Mouse (Mus musculus) naive thymus-derived CD4-positive, alpha-beta T cell, adult 2 months (primary cell): ENCODE data around the gene Bcl2l10.

Source experiments
- DNase-seq: peaks from one replicate; pipeline ENCODE4 v3.0.0-alpha.2; 2011; ENCODE audit warnings: low read depth

The Bcl2l10 gene

DNA sequence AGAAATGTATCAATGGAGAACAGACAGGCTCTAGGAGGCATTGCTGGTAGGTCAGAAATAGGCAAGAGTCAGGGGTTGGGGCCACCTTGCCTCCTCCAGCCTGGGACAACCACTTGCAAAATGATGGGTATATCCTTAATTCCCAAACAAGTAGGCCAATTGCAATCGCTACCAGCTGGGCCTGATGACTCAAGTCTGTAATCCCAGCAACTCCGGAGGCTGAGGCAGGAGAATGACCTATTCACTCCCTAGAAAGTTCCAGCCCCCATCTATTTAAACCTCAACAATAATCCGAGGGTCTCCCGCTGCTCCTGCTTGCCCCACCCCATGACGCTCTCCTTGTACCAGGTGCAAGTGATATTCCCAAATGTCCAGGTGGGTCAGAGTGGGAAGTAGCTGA, at the start of gene Bcl2l10:
Gene Bcl2l10, plus strand, starts transcription at position 301 of the 400 bp plus-strand sequence.
- DNase-seq: no peak

DNA sequence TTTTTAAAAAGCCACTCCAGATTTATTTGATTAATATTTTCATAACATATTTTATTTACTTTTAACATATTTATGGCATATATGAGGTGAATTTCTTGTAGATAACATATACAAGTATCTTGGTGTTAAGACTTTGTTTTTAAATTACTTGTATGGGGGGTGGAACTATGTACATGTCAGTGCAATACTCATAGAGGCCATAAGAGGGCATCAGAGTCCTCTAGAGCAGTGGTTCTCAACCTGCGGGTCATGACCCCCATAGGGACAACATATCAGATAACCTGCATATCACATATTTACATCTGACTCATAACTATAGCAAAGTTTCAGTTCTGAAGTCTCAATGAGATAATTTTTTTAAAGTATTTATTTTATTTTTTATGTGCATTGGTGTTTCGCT, 48.2 kb upstream of the Bcl2l10 start:
- DNase-seq: peak; percentile 59

DNA sequence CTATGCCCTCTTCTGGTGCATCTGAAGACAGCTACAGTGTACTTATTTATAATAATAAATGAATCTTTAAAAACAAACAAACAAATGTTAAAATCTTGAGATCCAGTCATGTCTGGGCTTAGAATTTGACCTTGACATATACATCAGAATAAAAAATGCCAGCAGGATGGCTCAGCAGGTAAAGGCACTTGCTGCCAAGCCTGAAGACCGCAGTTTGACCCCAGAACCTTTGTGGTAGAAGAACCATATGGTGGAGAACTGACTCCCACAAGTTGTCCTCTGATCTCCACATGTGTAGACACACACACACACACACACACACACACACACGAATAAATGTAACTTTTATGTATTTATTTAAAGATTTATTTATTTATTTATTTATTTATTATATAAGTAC, 44.5 kb upstream of the Bcl2l10 start:
- DNase-seq: no peak

DNA sequence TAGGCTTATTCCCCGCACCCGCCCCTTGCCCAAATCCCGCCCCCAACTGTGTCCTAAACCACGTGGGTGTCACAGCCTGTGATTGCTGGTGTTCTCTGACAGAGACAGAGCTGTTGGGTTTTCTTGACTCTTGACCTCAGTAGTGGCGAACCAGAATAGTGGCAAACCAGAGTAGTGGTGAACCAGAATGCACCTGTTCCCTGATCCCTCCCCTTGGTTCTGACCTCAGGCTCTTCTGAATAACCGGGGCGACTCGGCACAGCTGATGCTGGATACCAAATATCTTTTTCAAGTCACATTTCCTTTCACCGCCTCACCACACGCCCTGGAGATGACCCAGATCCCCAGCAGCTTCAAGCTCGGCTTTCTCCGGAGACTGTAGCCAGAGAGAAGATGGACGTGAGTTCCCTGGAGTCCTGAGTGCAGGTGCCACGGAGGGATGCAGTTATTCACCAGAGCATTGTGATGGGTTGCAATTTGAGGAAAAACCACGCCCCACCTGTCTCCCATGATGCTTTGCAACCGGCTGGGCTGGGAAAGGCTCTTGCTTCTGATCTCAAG, 43.8 kb upstream of the Bcl2l10 start:
- DNase-seq: no peak

DNA sequence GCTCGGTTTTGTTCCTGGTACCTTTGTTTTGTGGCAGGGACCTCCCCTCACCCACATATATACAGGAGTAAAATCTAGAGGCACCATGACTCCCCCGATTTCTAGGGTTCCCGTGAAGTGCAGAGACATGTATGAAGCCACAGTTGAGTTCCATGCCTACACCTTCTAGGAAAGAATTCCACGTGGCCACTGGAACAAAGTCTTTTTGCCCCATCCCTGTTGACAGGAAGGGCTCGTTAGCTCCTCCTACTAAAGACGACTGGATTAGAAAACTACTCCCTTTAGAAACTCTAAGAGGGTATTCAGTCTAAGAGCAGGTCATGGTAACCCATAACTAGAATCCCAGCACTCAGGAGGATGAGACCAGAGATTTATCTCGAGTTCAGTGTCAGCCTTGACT, 43.3 kb upstream of the Bcl2l10 start:
- DNase-seq: no peak

DNA sequence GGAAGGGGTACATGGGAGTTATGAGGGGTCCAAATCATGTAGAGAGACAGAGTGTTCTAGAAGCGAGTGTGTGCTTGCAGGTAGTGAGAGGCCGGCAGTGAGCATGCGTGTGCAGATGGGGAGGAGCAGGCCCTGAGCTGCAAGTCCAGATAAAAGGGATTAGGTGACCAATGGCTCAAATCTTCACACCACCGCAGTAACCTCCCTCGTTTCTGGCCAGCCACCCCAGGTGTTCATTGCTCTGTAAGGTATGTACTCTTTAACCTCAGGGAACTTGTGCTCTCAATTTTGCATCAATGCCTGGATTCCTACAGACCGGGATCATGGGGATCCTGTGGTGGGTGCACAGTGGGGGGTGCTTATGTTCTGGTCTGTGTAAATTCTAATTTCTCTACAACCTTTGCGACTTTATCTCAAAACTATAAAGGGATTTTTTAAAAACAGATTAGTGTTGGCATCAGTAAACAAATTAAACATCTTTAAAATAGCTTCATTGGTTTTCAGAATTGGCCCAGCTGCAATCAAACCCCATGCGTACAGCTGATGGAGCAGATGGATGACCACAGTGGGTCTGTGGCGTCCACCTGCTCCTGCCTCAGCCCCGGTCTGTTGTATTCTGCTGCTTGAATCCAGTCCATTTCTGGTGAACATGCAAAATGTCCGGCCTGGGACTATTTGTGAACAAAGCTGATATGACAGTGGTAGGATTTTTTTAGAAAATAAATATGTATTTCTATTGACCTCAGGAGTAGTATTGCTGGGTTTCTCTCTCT, 41.2 kb upstream of the Bcl2l10 start, which contains the start of gene Gnb5:
Gene Gnb5, plus strand, starts transcription at position 163 of the 773 bp plus-strand sequence.
- DNase-seq: no peak

DNA sequence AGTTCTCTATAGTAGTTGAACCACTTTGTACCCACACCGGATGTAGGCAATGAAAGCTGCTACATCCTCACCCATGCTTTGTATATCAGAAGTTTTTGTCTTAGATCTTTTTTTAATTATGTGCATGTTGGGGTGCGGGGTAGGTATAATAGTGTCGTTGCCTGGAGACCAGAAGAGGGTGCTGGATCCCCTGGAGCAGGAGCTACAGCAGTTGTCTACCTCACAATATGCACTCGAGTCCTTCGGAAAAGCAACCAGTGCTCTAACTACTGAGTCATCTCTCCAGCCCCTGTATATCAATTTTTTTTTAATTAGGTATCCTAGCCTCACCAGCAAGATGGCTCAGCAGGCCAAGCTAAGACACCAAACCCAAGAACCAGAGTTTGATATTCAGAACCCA, 40.5 kb upstream of the Bcl2l10 start:
- DNase-seq: no peak

DNA sequence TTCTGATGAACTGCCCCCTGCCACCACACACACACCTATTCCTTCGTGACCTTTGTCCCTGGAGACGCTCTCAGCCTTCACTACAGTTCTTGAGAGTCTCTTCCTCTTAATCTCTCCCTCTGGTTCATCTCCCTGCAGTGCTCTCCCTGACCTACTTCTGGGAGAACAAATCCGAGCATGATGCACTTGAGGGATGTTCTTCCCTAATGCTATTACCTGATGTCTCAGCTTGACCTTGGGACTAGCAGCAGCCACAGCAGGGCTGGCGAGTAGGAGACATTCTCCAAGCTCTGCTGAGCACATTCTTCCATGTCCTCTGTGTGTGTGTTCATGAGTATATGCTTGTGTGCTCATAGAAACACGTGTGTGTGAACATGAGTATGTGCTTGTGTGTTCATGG, 38.9 kb upstream of the Bcl2l10 start:
- DNase-seq: no peak

DNA sequence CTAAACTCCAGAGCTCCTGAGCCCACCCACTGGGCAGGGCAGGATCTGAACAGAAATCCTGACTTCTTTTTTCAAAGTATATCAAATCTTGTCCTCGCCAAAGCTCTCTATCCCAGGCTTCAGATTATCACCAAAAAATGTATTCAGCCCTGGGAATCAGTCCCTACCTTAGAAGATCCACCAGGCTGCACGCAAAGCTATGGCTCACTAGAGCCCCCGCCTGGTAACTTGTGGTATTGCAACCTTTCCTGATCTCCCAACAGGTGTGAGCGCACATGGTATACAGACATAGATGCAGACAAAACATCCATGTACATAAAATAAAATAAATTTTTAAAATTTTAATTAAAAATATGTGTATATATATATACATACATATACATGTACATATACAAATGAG, 35.5 kb upstream of the Bcl2l10 start:
- peak; percentile 84 for DNase-seq

DNA sequence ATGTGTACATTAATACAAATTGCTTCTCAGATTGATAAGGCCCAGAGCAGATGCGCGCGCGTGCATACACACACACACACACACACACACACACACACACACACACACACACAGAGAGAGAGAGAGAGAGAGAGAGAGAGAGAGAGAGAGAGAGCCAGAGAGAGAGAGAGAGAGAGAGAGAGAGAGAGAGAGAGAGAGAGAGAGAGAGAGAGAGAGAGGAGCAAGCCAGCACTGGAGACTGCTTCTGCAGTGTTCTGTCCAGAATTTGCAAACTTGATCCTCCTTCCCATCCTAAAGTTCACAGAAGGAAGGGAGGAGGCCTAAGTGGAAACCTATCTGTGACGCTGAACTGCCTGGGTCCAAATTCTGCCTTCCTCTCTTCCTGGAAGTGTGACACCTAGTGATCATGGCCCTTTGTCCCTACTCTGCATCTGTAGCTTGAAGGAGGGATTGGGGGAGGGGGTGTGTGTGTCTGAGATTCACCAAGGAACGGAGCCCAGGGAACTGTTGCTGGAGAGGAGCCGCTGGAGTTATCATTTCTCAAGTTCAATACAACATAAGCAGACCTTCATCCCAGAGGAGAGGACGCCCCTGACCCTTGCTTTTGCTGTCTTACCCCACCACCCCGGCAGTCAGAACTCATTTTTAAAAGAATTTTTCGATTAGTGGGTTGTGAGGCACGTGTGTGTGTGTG, 34.3 kb upstream of the Bcl2l10 start:
- peak; percentile 40 for DNase-seq

DNA sequence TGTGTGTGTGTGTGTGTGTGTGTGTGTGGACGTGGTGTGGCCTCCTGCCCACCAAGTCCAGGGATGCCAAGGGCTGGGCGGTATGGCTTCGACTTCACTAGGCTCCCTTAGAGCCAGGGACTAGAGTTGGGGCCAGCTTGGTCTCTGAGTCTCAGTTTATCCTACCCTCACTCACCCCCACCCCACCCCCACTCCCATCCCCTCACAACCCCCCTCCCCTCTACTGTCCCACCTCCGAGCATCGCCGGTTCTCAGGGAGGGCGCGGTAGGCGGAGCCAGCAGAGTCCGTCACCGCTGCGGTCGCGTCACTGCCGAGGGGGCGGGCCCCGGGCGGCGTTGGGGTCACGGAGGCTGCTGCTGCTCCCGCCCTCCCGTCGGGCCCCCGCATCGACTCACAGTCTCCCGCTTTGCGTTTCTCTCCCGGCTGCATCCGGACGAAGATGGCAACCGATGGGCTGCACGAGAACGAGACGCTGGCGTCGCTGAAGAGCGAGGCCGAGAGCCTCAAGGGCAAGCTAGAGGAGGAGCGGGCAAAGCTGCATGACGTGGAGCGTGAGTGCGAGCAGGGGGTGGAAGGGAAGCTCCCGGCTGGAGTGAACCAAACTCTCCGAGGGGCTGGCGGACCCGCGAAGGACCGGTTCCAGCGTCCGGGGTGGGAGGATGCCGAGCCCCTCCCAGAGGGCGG, 33.6 kb upstream of the Bcl2l10 start:
- DNase-seq: peak; percentile 81

DNA sequence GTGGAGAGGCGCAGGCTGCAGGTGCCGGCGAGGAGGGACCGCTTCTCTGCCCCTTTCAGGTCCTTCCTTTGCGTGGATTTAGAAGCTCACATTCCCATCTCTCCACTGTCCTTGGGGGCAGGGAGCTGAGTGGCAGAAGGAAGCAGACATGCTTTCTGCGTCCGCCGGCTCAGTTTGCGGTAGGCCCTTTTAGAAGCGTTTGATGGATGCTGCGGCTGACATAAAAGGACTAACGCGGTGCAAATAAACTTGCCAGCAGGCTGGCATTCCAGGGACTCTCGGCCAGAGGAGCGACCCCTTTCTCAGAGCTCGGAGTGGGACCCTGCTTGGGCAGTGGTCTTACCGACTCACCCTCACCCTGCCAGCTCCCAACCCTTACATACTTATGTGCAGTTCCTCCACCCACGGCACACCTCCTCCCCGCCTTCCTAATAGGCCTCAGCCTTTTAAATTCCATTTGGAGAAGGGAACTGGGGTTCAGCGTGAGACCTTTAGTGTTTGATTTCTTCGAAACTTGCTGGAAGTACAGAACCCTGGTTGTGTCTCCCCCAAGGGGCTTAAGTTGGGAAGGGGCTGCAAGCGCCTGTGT, 32.9 kb upstream of the Bcl2l10 start:
- DNase-seq: no peak

DNA sequence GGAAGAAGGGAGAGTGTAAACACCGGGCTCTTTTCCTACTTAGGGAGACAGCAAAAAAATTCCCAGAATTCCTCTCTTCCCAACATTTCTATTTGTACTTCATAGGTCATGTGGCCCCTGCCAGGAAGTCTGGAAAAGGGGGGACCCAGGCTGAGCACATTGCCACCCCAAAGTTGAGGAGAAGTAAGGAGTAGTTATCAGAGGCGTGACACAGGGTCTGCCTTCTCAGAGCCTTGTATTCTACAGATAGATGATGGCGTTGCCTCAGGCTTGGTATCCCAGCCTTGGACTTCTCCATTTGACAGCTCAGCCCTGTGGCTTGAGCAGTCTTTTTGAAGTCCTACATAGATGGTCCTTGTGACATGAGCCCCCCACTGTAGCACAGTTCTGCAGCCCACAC, 32.3 kb upstream of the Bcl2l10 start:
- DNase-seq: no peak

DNA sequence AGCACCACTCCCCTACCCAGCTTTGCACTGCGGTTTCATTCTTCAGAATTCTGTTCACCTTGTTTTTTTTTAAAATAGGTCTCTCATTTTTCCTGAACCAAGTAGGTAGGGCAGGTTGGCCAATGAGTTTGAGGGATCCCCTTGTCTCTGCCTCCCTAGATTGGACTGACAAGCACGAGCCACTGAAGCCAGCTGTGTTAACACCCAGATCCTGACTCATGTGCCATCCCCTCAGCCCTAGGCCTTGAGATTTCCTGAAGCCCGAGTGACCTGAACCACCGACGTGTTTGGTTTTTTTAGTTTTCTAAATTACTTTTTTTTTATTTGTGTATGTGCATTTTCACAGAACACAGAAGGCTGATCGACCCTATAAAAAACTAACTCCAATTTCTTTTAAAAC, 30.8 kb upstream of the Bcl2l10 start:
- no peak for DNase-seq

DNA sequence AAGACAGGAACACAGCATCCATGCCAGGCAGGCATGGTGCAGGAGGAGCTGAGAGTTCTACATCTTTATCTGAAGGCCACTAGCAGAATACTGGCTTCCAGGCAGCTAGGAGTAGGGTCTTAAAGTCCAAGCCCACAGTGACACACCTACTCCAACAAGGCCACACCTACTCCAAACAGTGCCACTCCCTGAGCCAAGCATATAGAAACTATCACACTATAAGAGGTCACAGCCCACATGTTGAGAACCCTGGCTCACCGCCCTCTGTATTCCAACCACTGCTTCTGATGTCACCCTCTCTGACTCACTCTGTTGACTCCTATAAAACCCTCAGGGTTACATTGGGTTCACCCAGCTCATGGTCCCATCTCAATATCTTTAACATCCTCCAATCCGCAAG, 29.4 kb upstream of the Bcl2l10 start:
- DNase-seq: no peak

DNA sequence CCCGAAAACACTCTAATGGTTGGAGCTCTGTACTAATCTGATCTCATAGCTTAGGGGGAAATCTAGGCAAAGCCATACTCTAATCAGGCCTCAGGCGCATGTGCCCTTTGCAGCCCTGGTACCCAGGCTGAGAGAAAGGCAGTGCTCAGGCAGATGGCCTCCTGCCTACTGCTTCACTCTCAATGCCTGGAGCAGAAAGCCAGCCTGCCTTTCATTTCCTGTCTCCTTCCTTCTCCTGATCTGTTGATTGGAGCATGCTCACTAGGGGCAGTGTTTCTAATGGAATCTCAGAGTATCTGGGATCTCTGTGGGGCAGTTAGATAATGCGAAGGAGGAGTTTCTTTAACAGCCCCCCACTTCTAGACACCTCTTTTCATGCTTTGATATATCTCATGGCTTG, 28.2 kb upstream of the Bcl2l10 start:
- no peak for DNase-seq

DNA sequence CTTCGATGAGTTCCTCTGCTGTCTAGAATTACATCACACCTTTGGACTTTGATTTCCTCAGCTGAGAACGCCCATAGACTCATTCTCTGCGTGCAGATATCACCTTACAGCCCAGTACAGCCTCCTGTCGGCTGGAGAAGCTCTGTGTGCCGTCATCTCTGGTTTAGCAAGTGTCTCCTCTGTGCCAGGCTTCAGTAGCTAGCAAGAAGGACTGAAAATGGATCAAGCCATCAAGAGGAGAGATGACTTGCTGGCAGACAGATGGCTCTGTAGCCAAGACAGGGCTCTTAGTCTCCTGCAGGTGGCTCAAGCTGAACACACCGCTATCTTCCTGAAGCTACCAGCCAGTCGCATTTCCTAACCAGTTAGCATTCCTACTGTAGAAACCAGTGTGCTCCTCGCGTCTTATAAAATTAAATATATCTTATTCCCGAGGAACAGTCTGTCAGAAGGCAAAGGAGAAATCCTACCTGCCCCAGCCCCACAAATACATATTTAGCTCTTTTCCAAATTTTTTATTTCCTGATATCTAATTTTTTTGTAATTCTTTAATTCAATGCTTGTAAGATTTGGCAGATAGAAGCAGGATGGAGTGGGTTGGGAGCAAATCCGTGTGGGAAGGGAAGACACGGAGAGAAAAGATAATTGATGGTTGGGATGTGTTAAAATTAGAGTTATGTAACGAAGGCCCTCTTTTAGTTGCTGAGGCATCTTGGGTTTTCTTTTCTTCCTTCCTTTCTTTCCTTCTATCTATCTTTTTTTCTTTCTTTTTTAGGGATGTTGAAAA, 25.3 kb upstream of the Bcl2l10 start:
- no peak for DNase-seq

DNA sequence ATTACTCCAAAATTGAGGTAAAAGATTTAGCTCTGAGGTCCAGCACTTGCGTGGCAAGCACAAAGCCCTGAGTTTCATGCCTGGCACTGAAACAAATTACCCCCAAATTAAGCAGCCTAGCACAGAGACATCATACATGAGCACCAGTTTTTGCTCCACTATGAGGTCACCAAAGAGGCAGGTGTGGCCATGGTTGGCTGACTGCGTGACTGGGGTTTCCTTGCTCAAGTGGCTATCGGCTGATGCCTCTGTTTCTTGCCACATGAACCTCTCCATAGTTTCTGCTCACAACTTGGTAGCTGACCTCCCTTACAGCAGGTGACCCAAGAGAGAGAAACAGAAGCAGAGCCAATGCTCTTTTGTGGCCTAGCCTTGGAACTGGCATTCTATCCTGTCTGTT, 19.5 kb upstream of the Bcl2l10 start:
- DNase-seq: no peak

DNA sequence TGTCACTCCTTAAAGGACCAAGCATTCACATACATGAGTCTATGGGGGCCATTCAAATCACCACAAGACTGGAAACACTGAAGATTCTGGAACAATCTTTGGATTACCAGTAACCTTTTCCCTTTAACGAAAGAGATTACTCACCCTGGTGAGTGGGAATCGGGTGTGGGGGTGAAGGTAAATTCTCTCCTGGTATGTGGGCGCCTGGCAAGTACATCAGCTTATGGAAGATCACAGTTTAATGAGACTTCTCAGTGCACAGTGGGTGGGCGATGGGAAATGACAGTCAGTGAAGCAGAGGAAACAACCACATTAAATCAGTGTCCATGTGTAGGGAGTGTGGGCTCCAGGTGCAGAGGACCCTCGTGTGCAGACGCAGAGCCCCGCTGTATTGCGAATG, 16.7 kb upstream of the Bcl2l10 start:
- no peak for DNase-seq

DNA sequence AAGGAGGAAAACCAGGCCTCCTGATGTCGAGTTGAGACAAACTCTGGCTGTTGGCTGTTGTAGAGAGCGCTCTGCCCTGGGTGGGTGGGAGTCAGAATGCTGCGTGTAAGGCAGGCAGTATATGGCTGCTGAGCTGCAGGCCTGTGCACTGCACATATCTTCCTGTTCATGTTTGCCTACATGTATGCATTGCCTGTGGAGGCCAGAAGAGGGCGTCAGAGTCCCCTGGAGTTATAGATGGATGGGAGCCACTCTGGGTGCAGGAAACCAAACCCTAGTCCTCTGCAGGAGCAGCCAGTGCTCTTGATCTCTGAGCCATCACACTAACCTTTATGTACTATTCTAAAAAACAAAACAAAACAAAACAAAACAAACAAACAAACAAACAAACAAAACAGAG, 13.1 kb upstream of the Bcl2l10 start:
- DNase-seq: no peak

DNA sequence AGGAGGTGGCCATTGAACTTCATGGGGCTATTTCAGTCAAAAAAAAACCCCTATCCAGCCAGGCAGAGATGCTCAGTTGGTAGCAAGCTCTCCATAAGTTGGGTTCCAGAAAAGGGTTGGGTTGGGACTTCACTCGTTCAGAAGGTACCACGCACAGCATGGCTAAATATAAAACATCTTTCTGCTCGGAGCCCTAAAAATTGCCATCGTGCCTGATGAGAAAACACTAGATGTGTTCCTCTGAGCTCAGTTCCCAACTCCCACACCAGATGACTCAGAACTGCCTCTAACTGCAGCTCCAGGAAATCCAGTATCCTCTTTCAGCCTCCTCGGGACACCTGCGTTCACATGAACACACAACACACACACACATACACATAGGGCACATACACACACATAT, 9.5 kb upstream of the Bcl2l10 start:
- DNase-seq: no peak

DNA sequence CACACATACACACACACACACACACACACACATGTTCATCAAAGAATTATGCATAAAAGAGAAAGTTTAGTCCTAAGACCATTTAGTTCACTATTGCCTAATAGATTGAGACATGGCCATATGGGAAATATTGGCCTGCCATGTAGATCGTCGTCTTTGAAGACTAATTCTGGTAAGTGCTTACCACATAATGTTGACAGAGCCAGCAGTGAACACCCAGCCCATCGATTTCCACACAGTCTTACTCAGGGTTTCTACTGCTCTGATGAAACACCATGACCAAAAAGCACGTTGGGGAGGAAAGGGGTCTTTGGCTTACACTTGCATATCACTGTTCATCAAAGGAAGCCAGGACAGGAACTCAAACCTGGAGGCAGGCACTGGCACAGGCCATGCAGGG, 5.1 kb upstream of the Bcl2l10 start:
- DNase-seq: no peak
